Mouse (Mus musculus) central nervous system, embryonic 18 days (tissue): ENCODE data around the gene Zswim3. TPM values are rescaled to one million over a fixed set of nuclear protein-coding genes. Genes with fewer than 3 reads are reported as not detected.

Source experiments
- polyA plus RNA-seq: library from polyadenylated mRNA; depleted of rRNA; stranded (reverse); fragments of >200 nt; gene quantifications from 2 replicates; pipeline ENCODE4 v1.2.3, GENCODE M21; 2012; rRNA removed

Gene Zswim3
- polyA plus RNA-seq, result 9.1 and 9.4 TPM in 2 replicates

GRCm38 (mm10) chr2:164804533-164805331 lies at the start of gene Zswim3, which contains the start of gene Acot8:
TSS of gene Zswim3 (plus strand) at chr2:164805098.
TSS of gene Acot8 (minus strand) at chr2:164804882.

GRCm38 (mm10) chr2:164769258-164770037 lies 35.5 kb upstream of the Zswim3 start, which contains the start of gene Ube2c:
TSS of gene Ube2c (plus strand) at chr2:164769898.

GRCm38 (mm10) chr2:164779481-164780086 lies 25.3 kb upstream of the Zswim3 start, which contains the start of gene Tnnc2:
TSS of gene Tnnc2 (minus strand) at chr2:164779967.

GRCm38 (mm10) chr2:164785481-164786387 lies 19.2 kb upstream of the Zswim3 start, which contains the start of gene Snx21:
TSS of gene Snx21 (plus strand) at chr2:164785823.

GRCm38 (mm10) chr2:164822636-164823165 lies 17.8 kb downstream of the Zswim3 start, which contains the start of gene Zswim1:
TSS of gene Zswim1 (plus strand) at chr2:164822686.

GRCm38 (mm10) chr2:164828437-164828836 lies 23.5 kb downstream of the Zswim3 start, which contains the start of gene Spata25:
TSS of gene Spata25 (minus strand) at chr2:164828537.

GRCm38 (mm10) chr2:164832748-164833301 lies 27.9 kb downstream of the Zswim3 start, which contains the start of gene Ctsa:
TSS of gene Ctsa (plus strand) at chr2:164832873.

GRCm38 (mm10) chr2:164833314-164833959 lies 28.5 kb downstream of the Zswim3 start, which contains the start of gene Neurl2:
TSS of gene Neurl2 (minus strand) at chr2:164833456.

GRCm38 (mm10) chr2:164857101-164857821 lies 52.4 kb downstream of the Zswim3 start, which contains the start of gene Pltp:
TSS of gene Pltp (minus strand) at chr2:164857711.

Other genes with a start within 250 kb of the Zswim3 start
- gene Wfdc2, start 242.7 kb upstream of the Zswim3 start, polyA plus RNA-seq, result 2.1 and 3.3 TPM in 2 replicates
- gene Spint3, start 231.6 kb upstream of the Zswim3 start, polyA plus RNA-seq, result not detected in 2 replicates
- 0.15 TPM in 1 of 2 replicates, not detected in the other for gene Wfdc6a, start 219.7 kb upstream of the Zswim3 start, polyA plus RNA-seq
- not detected in 2 replicates for gene Eppin, start 211.5 kb upstream of the Zswim3 start, polyA plus RNA-seq
- gene Wfdc6b, start 191.6 kb upstream of the Zswim3 start, polyA plus RNA-seq, result not detected in 2 replicates
- gene Wfdc8, start 191.5 kb upstream of the Zswim3 start, polyA plus RNA-seq, result not detected in 2 replicates
- not detected in 2 replicates for gene Wfdc16, start 166.3 kb upstream of the Zswim3 start, polyA plus RNA-seq
- 0.21 TPM in 1 of 2 replicates, not detected in the other for gene Wfdc10, start 149.1 kb upstream of the Zswim3 start, polyA plus RNA-seq
- gene Wfdc9, start 148.5 kb upstream of the Zswim3 start, polyA plus RNA-seq, result not detected in 2 replicates
- not detected in 2 replicates for gene Wfdc11, start 131.0 kb upstream of the Zswim3 start, polyA plus RNA-seq
- not detected in 2 replicates for gene Wfdc13, start 120.0 kb upstream of the Zswim3 start, polyA plus RNA-seq
- not detected in 2 replicates for gene Spint4, start 106.6 kb upstream of the Zswim3 start, polyA plus RNA-seq
- gene Spint5, start 89.8 kb upstream of the Zswim3 start, polyA plus RNA-seq, result not detected in 2 replicates
- 1.0 and 1.3 TPM in 2 replicates for gene Wfdc3, start 59.2 kb upstream of the Zswim3 start, polyA plus RNA-seq
- gene Dnttip1, start 59.1 kb upstream of the Zswim3 start, polyA plus RNA-seq, result 51.1 and 51.2 TPM in 2 replicates
- 38.6 and 43.3 TPM in 2 replicates for gene Ube2c, start 35.2 kb upstream of the Zswim3 start, polyA plus RNA-seq
- gene Tnnc2, start 25.1 kb upstream of the Zswim3 start, polyA plus RNA-seq, result 1.3 and 106 TPM in 2 replicates
- 47.2 TPM in 2 replicates for gene Snx21, start 19.3 kb upstream of the Zswim3 start, polyA plus RNA-seq
- gene Acot8, start 216 bp upstream of the Zswim3 start, polyA plus RNA-seq, result 28.9 and 30.7 TPM in 2 replicates
- 8.7 and 11.1 TPM in 2 replicates for gene Zswim1, start 17.6 kb downstream of the Zswim3 start, polyA plus RNA-seq
- gene Spata25, start 23.4 kb downstream of the Zswim3 start, polyA plus RNA-seq, result 0.12 TPM in 1 of 2 replicates, not detected in the other
- 116 TPM in 2 replicates for gene Ctsa, start 27.8 kb downstream of the Zswim3 start, polyA plus RNA-seq
- gene Neurl2, start 28.4 kb downstream of the Zswim3 start, polyA plus RNA-seq, result 5.8 and 5.9 TPM in 2 replicates
- gene Pltp, start 52.6 kb downstream of the Zswim3 start, polyA plus RNA-seq, result 45.2 and 48.1 TPM in 2 replicates
- 46.2 and 47.4 TPM in 2 replicates for gene Pcif1, start 74.2 kb downstream of the Zswim3 start, polyA plus RNA-seq
- 35.8 and 40.0 TPM in 2 replicates for gene Zfp335, start 106.7 kb downstream of the Zswim3 start, polyA plus RNA-seq
- 8.3 and 18.9 TPM in 2 replicates for gene Mmp9, start 135.7 kb downstream of the Zswim3 start, polyA plus RNA-seq
- gene Slc12a5, start 155.7 kb downstream of the Zswim3 start, polyA plus RNA-seq, result 145 and 147 TPM in 2 replicates
- gene Ncoa5, start 229.8 kb downstream of the Zswim3 start, polyA plus RNA-seq, result 122 and 127 TPM in 2 replicates